Mouse (Mus musculus) left cerebral cortex, adult 9 months (tissue): Measurements from ENCODE around the gene Snrnp25.

Experiments
- DNase-seq, 2 experiments: peaks; one replicate each; pipeline ENCODE4 v3.0.0; 2022; ENCODE audit warnings: low spot score in 2 of 2

Gene Snrnp25

GRCm38 (mm10) chr11:32224468-32225139 lies 19.4 kb downstream of the Snrnp25 start:
- no peak for DNase-seq

GRCm38 (mm10) chr11:32225222-32226104 lies 20.2 kb downstream of the Snrnp25 start:
- no peak for DNase-seq

- DNase-seq = peak in 1 of 2 experiments; percentile 88
Observed at GRCm38 (mm10) chr11:32226124-32226871, 21.1 kb downstream of the Snrnp25 start, which contains the start of gene Mpg. Gene Mpg (plus strand): TSS chr11:32226505.

DNA sequence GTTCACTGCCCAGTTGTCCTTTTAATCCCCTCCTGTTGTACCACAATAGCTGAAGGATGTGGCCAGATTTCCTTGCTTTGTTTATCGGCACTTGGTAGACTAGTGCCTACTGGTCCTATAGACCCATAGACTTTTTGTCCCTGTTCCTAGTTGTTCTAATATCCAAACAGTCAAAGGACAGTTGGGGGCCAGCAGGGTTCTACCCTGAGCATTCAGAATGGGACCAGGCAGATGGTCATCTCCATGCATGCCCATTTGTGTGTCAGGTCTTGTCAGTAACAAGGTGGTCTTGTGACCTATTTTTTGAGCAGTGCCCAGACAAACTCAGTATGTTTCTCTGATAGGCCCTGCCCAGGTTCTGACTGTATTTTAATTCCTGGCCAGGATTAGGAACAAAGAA lies 21.8 kb downstream of the Snrnp25 start:
- DNase-seq = no peak

- no peak for DNase-seq
Observed at GRCm38 (mm10) chr11:32227555-32227954, 22.3 kb downstream of the Snrnp25 start.

DNA sequence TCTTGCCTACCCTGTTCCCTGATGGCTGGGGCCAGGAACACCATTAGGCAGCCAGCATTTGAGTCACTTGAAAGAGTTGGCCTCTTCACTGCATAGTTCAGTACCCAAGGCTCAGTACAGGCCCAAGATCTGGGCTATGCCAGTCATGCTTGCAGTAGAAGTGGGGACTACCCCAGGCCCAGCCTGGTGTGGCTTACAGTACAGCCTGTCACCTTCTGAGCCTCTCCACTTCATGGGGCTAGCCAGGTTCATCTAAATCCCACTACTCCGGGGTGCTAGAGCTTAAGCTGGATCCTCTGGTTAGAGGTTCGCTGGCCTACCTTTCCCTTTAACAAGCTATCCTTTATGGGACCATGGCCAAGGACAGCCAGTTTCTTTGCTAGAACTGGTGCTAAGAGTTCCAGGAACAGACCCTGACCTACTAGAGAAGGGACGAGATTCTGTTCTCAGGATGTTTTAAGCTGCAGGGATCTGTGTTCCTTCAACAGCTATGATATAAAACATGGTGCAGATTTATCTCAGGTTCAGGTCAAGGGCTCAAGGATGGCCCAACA lies 23.2 kb downstream of the Snrnp25 start:
- DNase-seq = no peak

GRCm38 (mm10) chr11:32230220-32230619 lies 25.0 kb downstream of the Snrnp25 start:
- peak in 1 of 2 experiments; percentile 60 for DNase-seq

- peak in 1 of 2 experiments; percentile 64 for DNase-seq
Observed at GRCm38 (mm10) chr11:32231125-32231524, 25.9 kb downstream of the Snrnp25 start.

- DNase-seq = no peak
Observed at GRCm38 (mm10) chr11:32232848-32233247, 27.6 kb downstream of the Snrnp25 start.

- DNase-seq = no peak
Observed at GRCm38 (mm10) chr11:32233895-32234294, 28.7 kb downstream of the Snrnp25 start.

- DNase-seq = no peak
Observed at GRCm38 (mm10) chr11:32234816-32235485, 29.7 kb downstream of the Snrnp25 start.

DNA sequence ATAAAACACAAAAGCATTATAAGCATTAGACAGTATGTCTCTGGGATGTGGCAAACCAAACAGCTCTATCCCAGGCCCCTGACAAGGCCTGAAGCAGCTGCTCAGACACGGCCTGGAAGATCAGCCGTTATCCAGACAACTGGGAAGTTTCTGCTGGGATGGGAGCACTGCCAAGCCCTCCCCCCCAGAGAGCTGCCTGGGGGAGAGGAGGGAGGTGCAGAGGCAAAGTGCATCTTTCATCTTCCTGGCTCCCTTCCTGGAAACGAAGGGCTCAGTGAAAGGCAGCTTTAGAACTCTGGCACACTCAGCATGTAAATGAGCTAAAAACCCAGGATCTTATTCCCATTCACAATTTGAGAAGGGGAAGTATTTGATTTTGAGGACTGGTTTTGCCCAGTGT lies 30.4 kb downstream of the Snrnp25 start:
- DNase-seq = peak in 1 of 2 experiments; percentile 72

DNA sequence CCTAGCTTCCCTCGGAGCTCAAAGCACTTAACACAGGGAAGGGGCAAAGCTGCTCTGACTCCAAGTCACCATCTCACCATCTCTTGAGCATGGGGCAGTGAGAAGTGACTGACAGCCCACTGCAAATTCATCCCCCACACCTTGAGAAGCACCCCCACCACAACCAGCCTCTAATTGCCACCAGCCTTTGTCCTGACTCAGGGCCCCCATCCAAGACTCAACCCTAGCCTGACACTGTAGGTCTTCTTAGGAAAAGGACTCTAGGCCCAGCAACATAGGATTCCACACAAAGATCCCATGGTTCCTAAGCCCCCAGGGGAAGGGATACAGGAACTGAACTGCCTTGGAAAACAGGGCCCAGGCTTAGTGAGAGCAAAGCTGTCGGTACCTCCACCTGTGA lies 30.9 kb downstream of the Snrnp25 start:
- DNase-seq = no peak

GRCm38 (mm10) chr11:32236712-32237410 lies 31.6 kb downstream of the Snrnp25 start:
- no peak for DNase-seq

DNA sequence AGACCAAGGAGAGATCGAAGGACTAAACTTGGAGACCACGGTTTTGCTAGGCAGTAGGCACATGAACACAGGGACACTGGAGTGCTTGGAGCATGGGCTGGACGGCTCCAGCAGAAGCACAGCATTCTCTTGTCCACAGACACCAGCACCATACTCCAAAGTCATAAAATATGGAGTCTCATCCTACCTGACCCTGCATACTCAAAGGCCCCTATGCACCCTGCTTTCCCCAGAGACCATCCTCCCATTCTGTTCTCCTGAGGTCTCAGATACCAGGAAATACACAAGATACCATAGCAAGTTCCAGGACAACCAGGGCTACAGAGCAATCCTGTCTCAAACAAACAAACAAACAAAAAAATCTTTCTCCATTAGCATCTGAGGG lies 32.2 kb downstream of the Snrnp25 start:
- no peak for DNase-seq

- peak in 1 of 2 experiments; percentile 84 for DNase-seq
Observed at GRCm38 (mm10) chr11:32238093-32238860, 33.1 kb downstream of the Snrnp25 start.

GRCm38 (mm10) chr11:32241391-32241790 lies 36.2 kb downstream of the Snrnp25 start:
- no peak for DNase-seq

- no peak for DNase-seq
Observed at GRCm38 (mm10) chr11:32242209-32242608, 37.0 kb downstream of the Snrnp25 start.

GRCm38 (mm10) chr11:32243205-32243955 lies 38.2 kb downstream of the Snrnp25 start:
- no peak for DNase-seq
